9 mouse cellular contexts compared by ENCODE assay signal in genomic region chr1:60745664-60746063, GRCm38 (mm10). TPM values are rescaled to one million over a fixed set of nuclear protein-coding genes. Genes with fewer than 3 reads are reported as not detected.
DNase-seq lines count a peak whose midpoint lies in the region; ATAC-seq lines count a peak whose summit lies in the region.
"Had no signal": no experiment of that assay in that cellular context is flagged by ENCODE, and none has a peak within 500 bp of the region (broad histone marks: within the 10 kb centered on the region; RNA-seq: fewer than 3 reads in every experiment).

No protein-coding gene starts in this region.

- H3K27me3 ChIP-seq in limb, embryonic 12.5 days, result no peaks in the 10 kb centered on the region
- H3K27me3 ChIP-seq in limb, embryonic 10.5 days (ENCODE audit: low read depth, poor library complexity, severe bottlenecking), result no peaks in the 10 kb centered on the region
- no peaks in the 10 kb centered on the region for H3K27me3 ChIP-seq in embryonic facial prominence, embryonic 15.5 days
- H3K27me3 ChIP-seq in midbrain, embryonic 15.5 days (replicated peaks), result no peaks in the 10 kb centered on the region

- H3K36me3 ChIP-seq in limb, embryonic 12.5 days, result no peaks in the 10 kb centered on the region
- no peaks in the 10 kb centered on the region for H3K36me3 ChIP-seq in limb, embryonic 10.5 days
- H3K36me3 ChIP-seq in embryonic facial prominence, embryonic 15.5 days, result no peaks in the 10 kb centered on the region
- H3K36me3 ChIP-seq in midbrain, embryonic 15.5 days (replicated peaks), result no peaks in the 10 kb centered on the region

- H3K9ac ChIP-seq in limb, embryonic 12.5 days (replicated peaks), result no peak overlapping the region
- H3K9ac ChIP-seq in embryonic facial prominence, embryonic 15.5 days, result no peak overlapping the region
- no peak overlapping the region for H3K9ac ChIP-seq in midbrain, embryonic 15.5 days

- no peak overlapping the region for H3K4me2 ChIP-seq in limb, embryonic 12.5 days
- no peak overlapping the region for H3K4me2 ChIP-seq in embryonic facial prominence, embryonic 15.5 days (replicated peaks)
- no peak overlapping the region for H3K4me2 ChIP-seq in midbrain, embryonic 15.5 days

- H3K4me1 ChIP-seq in limb, embryonic 12.5 days (replicated peaks), result peaks cover 6% of the 10 kb centered on the region
- no peaks in the 10 kb centered on the region for H3K4me1 ChIP-seq in limb, embryonic 10.5 days
- no peaks in the 10 kb centered on the region for H3K4me1 ChIP-seq in embryonic facial prominence, embryonic 15.5 days
- H3K4me1 ChIP-seq in midbrain, embryonic 15.5 days, result no peaks in the 10 kb centered on the region

- no peak for DNase-seq in limb, embryonic 10.5 days (ENCODE audit: low spot score)
- peak; percentile 43 to 54 for DNase-seq in heart, postnatal 36 days
- DNase-seq in right cerebral cortex, postnatal 10 days (ENCODE audit: low spot score in 2 of 2), result peak; percentile 45 to 62
- DNase-seq in cerebellum, adult 9-10 months, result no peak
- DNase-seq in embryo, embryonic 10.5 days (ENCODE audit: low spot score), result no peak
- DNase-seq: layer of hippocampus, postnatal 36 days had no signal

- intact Hi-C loops in heart, postnatal 36 days (cut with DNase I), result loop anchor here (5.0 kb wide), 1 partner anchor 62 kb away; no protein-coding TSS in a partner anchor

- WGBS in limb, embryonic 12.5 days, result 70% methylated on average over 7 of the region's 7 CpGs
- whole genome bisulfite sequencing in limb, embryonic 10.5 days, result 84% methylated on average over 7 of the region's 7 CpGs
- WGBS in embryonic facial prominence, embryonic 15.5 days, result 55% methylated on average over 7 of the region's 7 CpGs
- WGBS in midbrain, embryonic 15.5 days, result 83% methylated on average over 7 of the region's 7 CpGs

- no peak overlapping the region for H3K4me3 ChIP-seq in limb, embryonic 12.5 days (replicated peaks)
- no peak overlapping the region for H3K4me3 ChIP-seq in limb, embryonic 10.5 days
- H3K4me3 ChIP-seq in embryonic facial prominence, embryonic 15.5 days (replicated peaks), result no peak overlapping the region
- no peak overlapping the region for H3K4me3 ChIP-seq in midbrain, embryonic 15.5 days

- H3K9me3 ChIP-seq in limb, embryonic 12.5 days, result no peaks in the 10 kb centered on the region
- H3K9me3 ChIP-seq in limb, embryonic 10.5 days (replicated peaks), result no peaks in the 10 kb centered on the region
- H3K9me3 ChIP-seq in embryonic facial prominence, embryonic 15.5 days (replicated peaks), result no peaks in the 10 kb centered on the region
- no peaks in the 10 kb centered on the region for H3K9me3 ChIP-seq in midbrain, embryonic 15.5 days

- peak overlapping the region; percentile 13; the same call in 1 of the 2 replicates for H3K27ac ChIP-seq in limb, embryonic 12.5 days
- H3K27ac ChIP-seq in limb, embryonic 10.5 days, result no peak overlapping the region
- 0 out of 2 replicates have a peak overlapping the region, but pooled peaks have one; percentile 58 for H3K27ac ChIP-seq in embryonic facial prominence, embryonic 15.5 days (replicated peaks)
- no peak overlapping the region for H3K27ac ChIP-seq in midbrain, embryonic 15.5 days

- ATAC-seq in limb, embryonic 12.5 days (ENCODE audit: insufficient number of reproducible peaks, insufficient read depth, low FRiP score, low TSS enrichment, low read depth), result no peak
- ATAC-seq in embryonic facial prominence, embryonic 15.5 days (ENCODE audit: insufficient number of reproducible peaks, low FRiP score, low TSS enrichment, low read depth), result no peak
- ATAC-seq in midbrain, embryonic 15.5 days (replicated peaks), result no peak

RNA-seq across cellular contexts. Expression of gene Cd28, which starts 29.1 kb away (rescaled TPM):
- polyA plus RNA-seq in limb, embryonic 12.5 days (2016; fragmentation: Nextera tagmentation; extraction: Ambion mirVana), result 0.05 and 0.06 TPM in 2 replicates
- polyA plus RNA-seq in limb, embryonic 10.5 days (2016; fragmentation: Nextera tagmentation; extraction: Ambion mirVana), result 0.08 and 0.09 TPM in 2 replicates
- polyA plus RNA-seq in embryonic facial prominence, embryonic 15.5 days (2015; fragmentation: Nextera tagmentation; extraction: Ambion mirVana), result 0.29 and 0.34 TPM in 2 replicates
- total RNA-seq in heart, postnatal 36 days (2021), result 10 to 100 TPM in 1 of 2 experiments, 1 to 10 TPM in 1; 9.5 to 13.2 TPM
- polyA plus RNA-seq in midbrain, embryonic 15.5 days (2015; fragmentation: Nextera tagmentation; extraction: Ambion mirVana), result 0.13 and 0.27 TPM in 2 replicates

Comparison
In these comparisons a context has a peak if more than half of its experiments do, and no peak if none do; other contexts are left out.
1. H3K27ac ChIP-seq: peak in limb, embryonic 12.5 days (single experiment) and embryonic facial prominence, embryonic 15.5 days (single experiment); none in limb, embryonic 10.5 days (single experiment) and midbrain, embryonic 15.5 days (single experiment).
2. DNase-seq: peak in heart, postnatal 36 days (2 of 2) and right cerebral cortex, postnatal 10 days (2 of 2); none in limb, embryonic 10.5 days (single experiment), cerebellum, adult 9-10 months (single experiment) and embryo, embryonic 10.5 days (single experiment).